Mouse (Mus musculus) thymus, postnatal 36 days (tissue): Measurements from ENCODE around the gene Lmx1a.

Experiments
- DNase-seq, 2 experiments: peaks; one replicate each; pipeline ENCODE4 v3.0.0; 2022; ENCODE audit warnings: mixed read lengths in 2 of 2

Lmx1a gene

GRCm38 (mm10) chr1:167896234-167896633, 207.2 kb downstream of the Lmx1a start:
- DNase-seq: no peak
